Mouse (Mus musculus) urinary bladder, postnatal 10 days (tissue): ENCODE measurements around the gene Enpp1.
"Not testable (repeated sequence)": the region's sequence is repeated elsewhere in the genome, so short reads cannot be mapped to it uniquely, and the experiment has no call there.

Experiments
- DNase-seq: peaks from one replicate; pipeline ENCODE4 v3.0.0; 2022; ENCODE audit warnings: low spot score

Gene Enpp1

DNA sequence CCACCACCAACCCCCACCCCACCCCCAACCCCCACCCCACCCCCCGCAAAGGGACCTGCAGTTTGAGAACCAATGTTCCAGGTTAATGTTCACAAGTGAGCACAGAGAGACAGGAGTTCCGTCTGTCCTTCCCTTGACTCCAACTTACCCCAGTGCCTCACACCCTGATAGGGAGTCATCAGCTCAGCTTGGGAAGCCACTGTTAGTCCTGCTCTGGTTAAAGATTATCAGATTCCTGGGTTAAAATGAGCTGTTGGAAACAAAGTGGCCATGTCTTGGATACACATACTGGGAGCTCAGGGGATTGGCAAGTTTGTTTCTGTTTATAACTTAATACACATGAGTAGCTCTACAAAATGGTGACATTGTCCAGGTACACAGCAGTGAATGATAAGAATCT, 75.0 kb downstream of the Enpp1 start:
- DNase-seq = no peak

DNA sequence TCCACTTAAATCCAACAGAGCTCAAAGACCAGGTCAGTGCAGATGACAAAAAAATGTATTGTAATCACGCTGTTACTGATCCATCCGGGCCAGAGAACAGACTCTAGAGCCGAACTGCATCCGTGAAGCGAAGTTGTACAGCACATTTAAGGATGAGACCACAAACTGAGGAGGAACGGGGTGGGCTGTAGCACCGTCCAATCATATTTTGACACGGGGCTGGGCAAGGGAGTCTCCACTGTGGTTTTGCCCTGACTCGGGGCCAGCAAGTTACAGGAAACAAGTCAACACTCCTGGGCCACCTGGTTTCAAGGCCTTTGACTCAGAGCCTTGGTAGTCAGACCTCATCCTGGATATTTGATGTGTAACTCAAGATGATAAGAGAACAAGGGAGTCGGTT, 76.1 kb downstream of the Enpp1 start:
- DNase-seq = no peak

- DNase-seq = no peak
Measured at GRCm38 (mm10) chr10:24635331-24635815, 76.6 kb downstream of the Enpp1 start.

- DNase-seq = no peak
Measured at GRCm38 (mm10) chr10:24634288-24634687, 77.7 kb downstream of the Enpp1 start.

DNA sequence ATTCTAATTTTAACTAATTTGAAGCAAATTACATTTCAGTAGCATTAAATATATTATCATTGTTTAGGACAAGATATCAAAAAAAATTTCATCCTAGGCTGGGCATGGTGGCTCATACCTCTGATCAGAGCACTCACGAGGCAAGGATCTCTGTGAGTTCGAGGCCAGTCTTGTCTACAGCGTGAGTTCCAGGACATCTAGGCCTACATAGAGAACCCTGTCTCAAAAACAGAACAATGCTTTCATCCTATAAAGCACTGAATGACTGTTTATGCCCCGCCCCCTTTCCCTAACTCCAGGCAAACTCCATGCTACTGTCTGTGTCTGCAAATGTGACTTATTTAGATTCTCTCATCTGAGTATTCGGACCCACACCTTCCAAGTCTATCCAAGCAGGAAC, 80.8 kb downstream of the Enpp1 start:
- no peak for DNase-seq

DNA sequence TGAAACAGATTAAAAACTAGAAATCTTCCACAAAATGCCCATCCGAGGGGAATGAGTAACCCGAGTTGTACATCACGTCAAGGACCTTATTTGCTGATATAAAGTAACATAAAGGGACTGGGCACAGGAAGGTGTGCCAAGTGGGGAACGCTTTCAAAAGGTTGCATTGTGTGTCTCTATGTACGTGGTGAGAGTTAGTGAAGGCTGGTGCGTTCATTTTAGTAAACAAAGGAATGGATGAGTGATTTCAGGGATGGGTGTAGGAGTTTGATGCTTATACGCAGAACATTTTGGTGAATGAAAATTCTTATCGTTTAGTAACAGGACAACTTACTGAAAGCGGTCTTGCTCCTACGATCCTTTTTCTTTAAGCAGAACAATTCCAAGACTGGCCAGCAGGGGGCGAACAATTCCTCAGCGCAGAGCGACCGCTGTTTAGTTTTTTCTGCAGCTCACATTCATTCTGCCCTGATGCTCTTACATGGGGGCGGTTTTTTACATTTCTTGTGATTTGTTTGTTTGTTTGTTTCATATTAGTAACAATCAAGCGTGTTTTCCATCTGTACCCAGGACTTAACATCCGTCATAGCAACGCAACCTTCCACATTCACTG, 81.4 kb downstream of the Enpp1 start:
- DNase-seq = peak; percentile 47

- no peak for DNase-seq
Measured at GRCm38 (mm10) chr10:24629086-24629720, 82.8 kb downstream of the Enpp1 start.

DNA sequence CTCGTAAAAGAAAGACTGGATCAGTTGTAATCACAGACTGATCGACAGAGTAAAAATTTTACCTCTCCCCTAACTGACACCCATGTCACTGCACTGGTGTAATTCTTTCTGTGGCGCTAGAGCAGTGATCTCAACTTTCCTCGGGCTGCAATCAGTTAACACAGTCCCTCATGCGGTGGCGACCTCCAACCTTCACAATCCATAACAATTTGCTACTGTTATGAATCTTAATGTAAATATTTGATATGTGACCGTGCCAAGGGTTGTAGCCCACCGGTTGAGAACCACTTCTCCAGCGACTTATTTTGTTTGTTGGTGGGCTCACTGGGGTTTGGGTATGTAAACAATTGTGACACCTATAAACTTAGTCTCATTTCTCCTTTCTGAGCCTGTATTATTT, 83.5 kb downstream of the Enpp1 start:
- DNase-seq = no peak

- DNase-seq = no peak
Measured at GRCm38 (mm10) chr10:24627262-24627661, 84.7 kb downstream of the Enpp1 start.

DNA sequence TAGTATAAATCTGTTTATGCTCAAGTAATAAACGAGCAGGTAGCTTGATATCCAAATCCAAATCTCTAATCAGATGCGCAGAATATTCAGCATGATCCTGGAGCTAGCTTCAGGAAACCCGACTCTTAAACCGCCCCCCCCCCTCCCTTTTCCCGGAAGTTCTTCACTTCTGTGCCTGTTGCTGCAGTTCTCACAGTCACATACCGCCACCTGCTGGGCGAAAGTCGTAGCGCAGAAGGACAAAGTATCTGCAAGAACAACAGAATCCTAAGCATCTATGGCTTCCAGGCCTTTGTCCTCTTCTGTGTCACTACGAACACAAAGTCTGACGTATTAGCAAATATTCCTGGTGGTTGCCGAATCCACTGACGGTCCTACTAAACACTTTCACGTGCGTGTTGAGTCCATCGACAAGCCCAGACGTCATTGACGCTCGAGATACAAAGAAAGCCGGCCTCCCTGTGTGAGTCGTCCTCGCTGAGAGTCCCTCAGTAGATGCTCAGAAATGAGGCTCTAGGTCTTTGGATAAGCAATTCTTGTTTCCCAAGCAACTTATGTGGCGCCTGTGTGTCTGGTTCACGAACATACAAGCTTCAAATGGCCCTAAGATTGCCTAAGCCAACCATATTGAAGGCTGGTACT, 86.8 kb downstream of the Enpp1 start:
- DNase-seq = peak; percentile 61

- DNase-seq = no peak
Measured at GRCm38 (mm10) chr10:24622586-24622985, 89.4 kb downstream of the Enpp1 start.

DNA sequence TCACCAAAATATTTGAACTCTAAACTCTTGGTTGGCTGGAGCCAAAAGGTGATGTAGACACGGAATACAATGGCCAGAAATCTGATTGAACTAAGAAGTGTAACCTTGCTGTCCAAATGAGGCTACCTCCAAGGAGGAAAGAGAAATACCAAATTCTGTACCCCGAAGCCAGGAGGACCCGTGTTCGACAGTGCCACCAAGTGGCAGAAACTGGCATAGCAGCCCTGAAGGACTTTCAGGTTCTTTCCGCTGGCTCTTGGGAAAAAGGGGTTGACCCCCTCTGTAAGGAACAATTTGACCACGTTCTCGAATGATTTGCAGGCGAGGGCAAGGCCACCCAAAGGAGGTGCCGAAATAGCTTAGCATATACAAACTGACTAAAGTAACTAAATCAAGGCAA, 90.4 kb downstream of the Enpp1 start:
- DNase-seq = no peak

- not testable (repeated sequence) for DNase-seq
Measured at GRCm38 (mm10) chr10:24616572-24616971, 95.4 kb downstream of the Enpp1 start.

DNA sequence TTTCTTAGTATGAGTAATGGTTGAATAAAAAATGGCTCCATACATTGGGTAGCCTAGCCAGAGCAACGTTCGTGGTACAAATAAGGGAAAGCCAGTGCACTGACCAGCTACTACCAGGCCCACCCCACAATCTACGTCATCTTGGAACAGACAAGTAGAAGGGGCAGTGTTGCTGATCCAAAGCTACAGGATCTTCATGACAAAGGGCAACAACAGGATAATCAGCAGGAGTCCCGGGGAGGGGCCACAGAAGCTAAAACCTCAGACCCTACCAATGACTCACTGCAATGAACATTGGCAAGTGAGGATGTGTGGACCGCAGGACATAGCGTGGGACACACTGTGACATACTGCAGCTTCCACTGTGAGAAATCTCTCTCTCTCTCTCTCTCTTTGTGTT, 96.2 kb downstream of the Enpp1 start:
- no peak for DNase-seq

DNA sequence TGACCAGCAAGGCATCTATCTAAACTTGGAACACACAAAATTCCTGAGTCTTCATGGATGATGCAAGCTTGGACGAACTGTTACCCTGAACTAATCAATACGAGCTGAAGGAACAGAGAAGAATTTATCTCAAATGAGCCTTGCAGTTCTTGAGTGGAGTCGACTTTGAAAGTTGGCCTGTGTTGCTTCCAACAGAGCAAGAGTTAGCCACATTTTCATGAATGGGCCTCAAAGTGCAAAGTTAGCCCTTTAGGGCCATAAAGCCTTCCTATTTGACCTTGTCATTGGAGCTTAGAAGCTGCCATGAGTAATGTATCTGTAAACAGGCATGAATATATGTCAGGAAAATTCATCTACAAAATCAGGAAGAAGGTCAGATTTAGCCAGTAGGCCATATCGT, 97.2 kb downstream of the Enpp1 start:
- no peak for DNase-seq

GRCm38 (mm10) chr10:24609766-24610165, 102.2 kb downstream of the Enpp1 start:
- no peak for DNase-seq

GRCm38 (mm10) chr10:24609146-24609545, 102.8 kb downstream of the Enpp1 start:
- DNase-seq = no peak

DNA sequence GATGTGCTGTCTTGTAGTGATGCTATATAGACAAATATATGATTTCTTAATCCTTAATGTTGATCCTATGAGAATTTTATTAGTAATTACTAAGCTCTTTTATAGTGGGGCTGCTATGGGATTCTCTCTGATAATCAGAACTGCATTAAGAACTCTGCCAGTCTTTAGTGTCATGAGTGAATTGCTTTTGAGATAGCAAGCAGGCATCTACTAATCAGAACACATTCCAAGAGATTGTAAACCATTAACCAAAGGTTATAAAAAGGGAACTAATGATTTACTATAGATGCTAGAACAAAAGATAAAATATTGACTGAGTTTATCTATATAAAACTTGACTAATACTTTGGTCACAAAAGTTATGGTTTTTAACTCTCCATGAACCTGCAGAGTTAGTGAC, 108.2 kb downstream of the Enpp1 start:
- DNase-seq = no peak

DNA sequence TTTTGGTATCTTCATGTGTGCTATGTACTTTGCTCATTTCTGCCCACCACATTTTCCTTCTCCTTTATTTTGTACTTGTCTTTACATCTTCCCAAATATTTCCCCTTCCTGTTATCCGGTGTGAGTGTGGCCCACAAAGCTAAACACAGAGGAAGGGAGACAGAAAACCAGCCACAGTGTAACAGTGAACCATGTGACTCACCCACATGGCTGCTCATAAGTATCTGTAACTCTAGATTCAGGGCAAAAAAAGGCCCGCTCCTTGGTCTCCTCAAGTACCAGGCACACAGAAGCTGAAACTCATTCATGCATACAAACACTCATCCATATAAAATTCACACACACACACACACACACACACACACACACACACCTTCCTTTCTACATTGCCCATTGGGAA, 108.9 kb downstream of the Enpp1 start:
- DNase-seq = no peak

- DNase-seq = no peak
Measured at GRCm38 (mm10) chr10:24599802-24600201, 112.2 kb downstream of the Enpp1 start.

DNA sequence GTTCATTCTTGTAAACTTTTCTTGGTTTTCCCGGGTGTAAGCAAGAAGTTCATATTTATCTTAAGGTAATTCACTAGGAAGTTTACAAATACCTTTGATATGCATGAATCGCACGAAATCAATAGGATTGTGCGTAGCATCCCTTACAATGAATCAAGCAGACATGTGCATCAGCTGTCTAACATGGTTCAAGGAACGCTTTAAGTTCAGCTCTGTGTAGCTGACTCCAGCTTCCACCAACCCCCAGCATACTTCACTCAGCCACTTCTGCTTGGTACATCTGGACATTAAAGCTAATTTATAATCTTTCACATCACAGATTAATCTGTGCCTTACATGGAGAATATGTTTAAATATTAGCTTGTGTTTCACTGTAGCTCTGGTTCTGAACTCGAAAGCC, 113.3 kb downstream of the Enpp1 start:
- no peak for DNase-seq

- DNase-seq = no peak
Measured at GRCm38 (mm10) chr10:24597789-24598188, 114.2 kb downstream of the Enpp1 start.

- no peak for DNase-seq
Measured at GRCm38 (mm10) chr10:24596869-24597339, 115.1 kb downstream of the Enpp1 start.
